ENCODE assay signal across 18 mouse cellular contexts in genomic region chr5:118361853-118362406, GRCm38 (mm10).
A peak's percentile ranks its signal among the peaks of the same experiment; 100 is the strongest.
DNase-seq lines count a peak whose midpoint lies in the region; ATAC-seq lines count a peak whose summit lies in the region.
"Had no signal": no experiment of that assay in that cellular context is flagged by ENCODE, and none has a peak within 500 bp of the region (broad histone marks: within the 10 kb centered on the region; RNA-seq: fewer than 3 reads in every experiment).

No protein-coding gene starts in this region.

- ATAC-seq in granulocyte monocyte progenitor cell, adult 5-6 weeks (replicated peaks; ENCODE audit: poor library complexity, severe bottlenecking) = peak; percentile 36
- peak; percentile 27 for ATAC-seq in megakaryocyte progenitor cell, adult 5-6 weeks (replicated peaks; ENCODE audit: poor library complexity)
- ATAC-seq: forebrain, embryonic 14.5 days; hindbrain, embryonic 16.5 days; midbrain, embryonic 16.5 days had no signal

- peak; percentile 41 to 46 for DNase-seq in spleen, postnatal 36 days (ENCODE audit: low spot score in 2 of 2)
- DNase-seq in spleen, postnatal 10 days (ENCODE audit: low spot score in 2 of 2) = no peak
- peak; percentile 48 for DNase-seq in CD4-positive, CD25-positive, alpha-beta regulatory T cell, adult 2 months (ENCODE audit: low read depth, low spot score)
- no peak for DNase-seq in adrenal gland, adult 2 months
- no peak for DNase-seq in adrenal gland, postnatal 36 days
- no peak for DNase-seq in adrenal gland, postnatal 4 days (ENCODE audit: low spot score in 2 of 2)
- DNase-seq: cerebellum, adult 9-10 months; gastrocnemius, postnatal 36 days; kidney, adult 2 months; kidney, postnatal 10 days; left cerebral cortex, postnatal 4 days; lung, postnatal 10 days; right cerebral cortex, postnatal 14 days had no signal

Comparison
In these comparisons a context has a peak if more than half of its experiments do, and no peak if none do; other contexts are left out.
1. DNase-seq: peak in spleen, postnatal 36 days (2 of 2) and CD4-positive, CD25-positive, alpha-beta regulatory T cell, adult 2 months (single experiment); none in spleen, postnatal 10 days (0 of 2), adrenal gland, adult 2 months (single experiment), adrenal gland, postnatal 36 days (0 of 2) and adrenal gland, postnatal 4 days (0 of 2).